Mouse (Mus musculus) cerebellum, postnatal 25 days (tissue): Measurements from ENCODE around the gene Fbxw28.
"Not testable (repeated sequence)": the region's sequence is repeated elsewhere in the genome, so short reads cannot be mapped to it uniquely, and the experiment has no call there.

Experiments
- DNase-seq, 2 experiments: peaks; one replicate each; pipeline ENCODE4 v3.0.0; 2021; ENCODE audit warnings: mixed read lengths in 2 of 2

The Fbxw28 gene

DNA sequence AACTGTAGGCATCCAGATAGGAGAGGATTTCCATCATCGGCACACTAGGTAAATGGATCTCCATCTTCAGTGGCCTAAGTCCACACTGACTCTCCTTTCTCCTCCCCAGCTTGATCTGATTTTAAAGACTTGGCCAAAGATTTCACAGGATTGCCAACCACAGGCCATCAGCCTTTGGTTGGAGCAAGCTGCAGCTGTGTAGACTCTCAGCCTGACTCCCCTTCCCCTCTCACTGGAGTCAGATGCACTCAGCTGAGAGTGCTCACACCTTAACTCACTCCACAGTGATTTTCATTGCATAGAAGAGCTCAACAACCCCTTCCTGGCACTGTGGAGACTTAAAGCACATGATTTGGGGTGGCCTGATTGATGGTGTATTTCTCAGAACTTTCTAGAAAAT lies at the start of gene Fbxw28:
Fbxw28 (minus strand) TSS at position 101 of the 400 bp plus-strand sequence.
- DNase-seq: not testable (repeated sequence)

DNA sequence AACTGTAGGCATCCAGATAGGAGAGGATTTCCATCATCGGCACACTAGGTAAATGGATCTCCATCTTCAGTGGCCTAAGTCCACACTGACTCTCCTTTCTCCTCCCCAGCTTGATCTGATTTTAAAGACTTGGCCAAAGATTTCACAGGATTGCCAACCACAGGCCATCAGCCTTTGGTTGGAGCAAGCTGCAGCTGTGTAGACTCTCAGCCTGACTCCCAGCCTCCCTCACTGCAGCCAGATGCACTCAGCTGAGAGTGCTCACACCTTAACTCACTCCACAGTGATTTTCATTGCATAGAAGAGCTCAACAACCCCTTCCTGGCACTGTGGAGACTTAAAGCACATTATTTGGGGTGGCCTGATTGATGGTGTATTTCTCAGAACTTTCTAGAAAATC lies 51.9 kb downstream of the Fbxw28 start, which contains the start of gene Fbxw14:
Fbxw14 (minus strand) TSS at position 101 of the 400 bp plus-strand sequence.
- DNase-seq: not testable (repeated sequence)
